Mouse (Mus musculus): ENCODE results near the gene Cyp21a1. TPM values are rescaled to one million over a fixed set of nuclear protein-coding genes. Genes with fewer than 3 reads are reported as not detected.
"Not testable (repeated sequence)": the region's sequence is repeated elsewhere in the genome, so short reads cannot be mapped to it uniquely, and the experiment has no call there.

The Cyp21a1 gene
- total RNA-seq, 2 experiments from 2014 or later: 0.32 TPM; not detected in 1

GRCm38 (mm10) chr17:34804871-34805562, 656 bp upstream of the Cyp21a1 start:
- no peak for DNase-seq

- not testable (repeated sequence) for DNase-seq
Measured at GRCm38 (mm10) chr17:34803367-34803766, 994 bp downstream of the Cyp21a1 start.

- not testable (repeated sequence) for DNase-seq
Measured at GRCm38 (mm10) chr17:34802756-34803155, 1.6 kb downstream of the Cyp21a1 start.

GRCm38 (mm10) chr17:34800781-34801305, 3.5 kb downstream of the Cyp21a1 start:
- DNase-seq: not testable (repeated sequence)

DNA sequence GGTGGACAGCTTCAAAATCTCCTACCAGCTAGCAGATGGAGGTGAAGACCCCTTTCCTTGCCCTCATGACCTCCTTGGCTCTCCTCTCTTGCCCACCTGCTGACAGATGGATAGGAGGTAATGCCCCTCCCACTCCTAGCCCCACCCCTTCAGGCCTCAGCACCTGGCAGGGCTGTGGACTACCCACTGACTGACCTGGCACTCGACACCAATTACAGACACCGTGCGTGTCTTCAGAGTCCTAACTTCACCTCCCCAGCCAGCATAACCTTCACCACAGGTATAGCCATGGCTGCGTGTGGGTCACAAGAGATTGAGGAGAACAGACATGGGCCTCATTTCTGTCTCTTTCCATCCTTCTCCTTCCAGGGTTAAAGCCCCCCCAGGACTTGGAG, 4.8 kb downstream of the Cyp21a1 start:
- DNase-seq: no peak

- no peak for DNase-seq
Measured at GRCm38 (mm10) chr17:34798866-34799530, 5.4 kb downstream of the Cyp21a1 start.

DNA sequence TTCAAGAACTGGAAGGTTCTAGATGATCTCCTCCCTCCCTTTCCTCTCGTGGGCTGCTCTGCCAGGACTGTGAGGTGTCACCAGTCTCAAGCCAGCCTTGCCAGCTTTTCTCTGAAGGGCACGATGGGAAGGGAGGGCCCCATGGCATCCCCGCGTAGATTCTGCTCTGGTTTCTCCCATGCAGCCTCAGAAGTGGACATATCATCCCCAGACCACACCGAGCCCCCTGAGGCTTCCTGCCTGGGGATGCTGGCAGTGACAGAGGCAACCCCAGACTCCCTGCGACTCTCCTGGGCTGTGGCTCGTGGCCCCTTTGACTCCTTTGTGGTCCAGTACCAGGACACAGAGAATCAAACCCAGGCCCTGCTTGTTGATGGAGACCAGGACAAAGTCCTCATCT, 6.3 kb downstream of the Cyp21a1 start:
- not testable (repeated sequence) for DNase-seq

DNA sequence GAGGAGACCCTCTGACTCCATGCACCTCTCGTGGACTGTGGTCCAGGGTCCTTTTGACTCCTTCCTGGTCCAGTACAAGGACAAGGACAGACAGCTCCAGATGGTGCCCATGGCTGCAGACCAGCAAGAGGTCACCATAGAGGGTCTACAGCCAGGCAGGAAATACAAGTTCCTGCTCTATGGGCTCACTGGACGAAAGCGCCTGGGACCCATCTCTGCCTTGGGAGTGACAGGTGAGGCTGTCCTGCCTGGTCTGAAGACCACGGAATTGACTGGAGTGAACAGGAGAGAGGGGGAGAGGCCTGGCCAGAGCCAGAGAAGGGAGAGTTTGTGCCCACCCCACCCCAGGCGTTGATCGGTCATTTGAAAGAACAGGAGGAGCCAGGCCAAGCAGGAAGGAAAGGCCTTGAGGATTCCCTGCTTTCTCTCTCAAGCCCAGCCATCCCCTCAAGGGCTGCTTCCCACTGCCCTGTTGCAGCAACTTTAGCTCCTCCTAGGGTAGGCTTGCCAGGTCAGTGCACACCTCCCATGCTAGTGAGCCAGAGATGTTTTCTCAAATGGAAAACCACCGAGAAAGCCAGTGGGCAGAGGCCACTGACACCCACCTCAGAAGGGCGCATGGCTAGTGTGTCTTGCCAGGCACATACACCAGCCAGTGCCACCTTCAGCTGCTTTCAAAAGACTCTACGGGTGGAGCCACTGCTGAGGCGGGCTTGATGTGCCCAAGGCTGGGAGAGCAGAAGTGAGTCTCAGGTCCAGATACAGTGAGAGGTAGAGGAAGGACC, 7.0 kb downstream of the Cyp21a1 start:
- DNase-seq: not testable (repeated sequence)

DNA sequence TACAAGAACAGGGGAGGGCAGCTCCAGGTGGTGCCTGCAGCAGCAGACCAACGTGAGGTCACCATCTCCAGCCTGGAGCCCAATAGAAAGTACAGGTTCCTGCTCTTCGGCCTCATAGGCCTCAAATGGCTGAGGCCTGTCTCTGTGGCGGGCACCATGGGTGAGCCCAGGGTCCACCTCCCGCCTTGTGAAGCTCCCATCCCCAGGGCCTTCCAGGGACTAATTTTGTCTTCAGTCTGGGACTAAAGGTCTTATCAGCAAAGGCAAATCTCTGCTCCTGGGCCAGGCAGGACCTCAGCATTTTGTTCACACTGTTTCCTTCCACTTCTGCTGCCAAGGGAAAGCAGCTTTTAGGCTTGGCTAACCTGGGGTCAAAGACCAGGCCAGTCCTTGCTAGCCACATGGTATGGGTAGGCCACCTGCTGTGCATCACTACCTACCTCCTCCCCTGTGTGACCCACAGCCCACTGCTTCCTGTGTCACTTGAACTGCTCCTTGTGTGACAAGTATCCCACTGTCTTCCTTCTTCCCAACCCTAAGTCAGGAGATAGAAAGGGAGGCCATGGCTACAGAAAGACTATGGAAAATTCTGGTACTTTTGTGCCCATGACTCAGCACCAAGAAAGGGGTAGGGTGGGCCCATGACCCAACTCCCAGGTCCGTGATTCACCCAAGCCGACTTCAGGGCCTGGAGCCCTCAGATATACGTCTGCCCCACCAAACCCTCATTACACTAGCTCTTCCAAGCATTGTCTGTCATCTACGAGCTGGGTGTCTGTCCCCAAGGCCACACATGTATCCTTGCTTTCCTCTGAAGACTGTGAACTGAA, 7.8 kb downstream of the Cyp21a1 start:
- no peak for DNase-seq

GRCm38 (mm10) chr17:34795633-34796032, 8.7 kb downstream of the Cyp21a1 start:
- DNase-seq: peak in 1 of 2 experiments; percentile 21

DNA sequence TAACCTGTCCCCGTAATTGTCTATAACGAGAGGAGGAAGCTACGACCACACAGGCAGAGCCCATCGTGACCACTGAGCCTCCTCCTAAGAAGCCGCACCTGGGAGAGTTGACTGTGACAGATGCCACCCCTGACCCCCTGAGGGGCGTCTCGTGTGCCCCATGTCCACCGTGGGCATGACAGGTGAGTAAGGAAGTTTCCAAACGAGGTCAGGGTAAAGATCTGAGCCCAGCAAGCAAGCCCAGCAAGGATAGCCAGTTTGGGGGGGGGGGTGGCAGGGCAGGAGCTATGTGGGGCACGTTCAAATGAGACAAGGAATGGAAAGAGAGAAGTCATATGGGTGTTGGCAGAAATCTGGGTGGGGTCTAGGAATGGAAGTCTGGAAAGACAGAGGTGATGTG, 9.3 kb downstream of the Cyp21a1 start:
- DNase-seq: no peak

DNA sequence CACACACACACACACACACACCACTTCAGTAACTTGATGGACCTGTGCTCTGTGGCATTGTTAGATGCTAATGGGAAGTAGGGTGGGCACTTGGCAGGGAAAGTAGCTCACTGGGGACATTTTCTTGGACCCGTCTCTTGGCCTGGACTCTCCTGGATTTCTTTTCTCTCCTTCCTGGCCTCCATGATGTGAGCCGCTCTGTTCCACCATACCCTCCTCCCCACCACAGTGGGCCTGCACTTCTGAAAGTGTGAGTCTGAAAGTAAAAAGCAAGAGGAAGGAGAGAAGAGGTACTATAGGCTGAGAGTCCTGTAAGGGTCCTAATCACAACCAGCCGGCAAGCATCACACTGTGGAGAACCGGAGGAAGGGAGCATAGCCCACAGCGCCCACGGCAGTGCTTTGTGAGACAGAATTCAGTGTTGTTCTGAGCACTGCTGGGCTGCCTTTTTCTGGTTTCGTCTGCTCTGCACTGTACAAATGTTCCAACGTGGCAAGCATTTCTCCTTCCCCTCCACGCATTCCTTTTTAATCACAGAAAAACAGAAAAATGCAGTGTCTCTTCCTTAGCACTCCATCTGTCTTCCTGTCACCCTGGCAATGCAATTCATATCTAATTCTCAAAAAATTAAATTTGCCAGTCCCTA, 26.6 kb downstream of the Cyp21a1 start:
- DNase-seq: peak; percentile 57 to 60

- DNase-seq: no peak
Measured at GRCm38 (mm10) chr17:34761471-34761870, 42.9 kb downstream of the Cyp21a1 start.

Small RNA genes within 50 kb of the gene (microRNA-seq; reads per million reads assigned to microRNA genes)
- 0 reads per million in 2 experiments for gene Gm27471
- 1.1 to 2.1 reads per million in 2 experiments for gene Mir6970
- 5.1 to 8.0 reads per million in 2 experiments for gene Mir6971

Other genes starting within 250 kb of the Cyp21a1 start
- 10 to 100 TPM in 1 of 2 experiments, 1 to 10 TPM in 1; 7.0 to 11.5 TPM for gene Notch4, start 240.3 kb downstream of the Cyp21a1 start, total RNA-seq (2021)
- gene Gpsm3, start 214.8 kb downstream of the Cyp21a1 start, total RNA-seq (2021): 1 to 10 TPM; 2.1 to 2.2 TPM
- gene Pbx2, start 213.3 kb downstream of the Cyp21a1 start, total RNA-seq (2021): 10 to 100 TPM; 63.0 to 63.9 TPM
- under 1 TPM; 0.60 to 0.94 TPM for gene Ager, start 206.7 kb downstream of the Cyp21a1 start, total RNA-seq (2021)
- gene Rnf5, start 200.9 kb downstream of the Cyp21a1 start, total RNA-seq (2021): 10 to 100 TPM; 79.4 to 87.3 TPM
- gene Agpat1, start 200.3 kb downstream of the Cyp21a1 start, total RNA-seq (2021): 100 to 1,000 TPM; 159 to 169 TPM
- gene Egfl8, start 188.6 kb downstream of the Cyp21a1 start, total RNA-seq (2021): 1 to 10 TPM; 1.8 to 2.0 TPM
- gene Ppt2, start 176.1 kb downstream of the Cyp21a1 start, total RNA-seq (2021): 10 to 100 TPM; 44.4 to 50.8 TPM
- 100 to 1,000 TPM; 317 to 352 TPM for gene Prrt1, start 175.0 kb downstream of the Cyp21a1 start, total RNA-seq (2021)
- 10 to 100 TPM; 17.9 to 18.0 TPM for gene Fkbpl, start 159.8 kb downstream of the Cyp21a1 start, total RNA-seq (2021)
- 100 to 1,000 TPM in 1 of 2 experiments, 10 to 100 TPM in 1; 89.9 to 101 TPM for gene Atf6b, start 157.4 kb downstream of the Cyp21a1 start, total RNA-seq (2021)
- gene Tnxb, start 134.0 kb downstream of the Cyp21a1 start, total RNA-seq (2021): 10 to 100 TPM in 1 of 2 experiments, 1 to 10 TPM in 1; 9.9 to 10.7 TPM
- 10 to 100 TPM; 15.7 to 22.6 TPM for gene C4b, start 60.7 kb downstream of the Cyp21a1 start, total RNA-seq (2021)
- gene Stk19, start 32.4 kb upstream of the Cyp21a1 start, total RNA-seq (2021): 10 to 100 TPM; 54.9 to 61.0 TPM
- gene Dxo, start 32.5 kb upstream of the Cyp21a1 start, total RNA-seq (2021): 10 to 100 TPM; 37.1 to 43.9 TPM
- 10 to 100 TPM; 69.5 to 72.4 TPM for gene Skiv2l, start 45.6 kb upstream of the Cyp21a1 start, total RNA-seq (2021)
- gene Nelfe, start 45.8 kb upstream of the Cyp21a1 start, total RNA-seq (2021): 10 to 100 TPM; 29.2 to 32.1 TPM
- gene Cfb, start 58.0 kb upstream of the Cyp21a1 start, total RNA-seq (2021): under 1 TPM in 1 of 2 experiments, not detected in 1; 0.23 TPM
- gene Zbtb12, start 74.9 kb upstream of the Cyp21a1 start, total RNA-seq (2021): 1 to 10 TPM; 6.9 to 8.0 TPM
- not detected for gene Gm20547, start 77.5 kb upstream of the Cyp21a1 start, total RNA-seq (2021)
- 1 to 10 TPM in 1 of 2 experiments, under 1 TPM in 1; 0.22 to 2.0 TPM for gene C2, start 93.7 kb upstream of the Cyp21a1 start, total RNA-seq (2021)
- 100 to 1,000 TPM; 175 to 182 TPM for gene Ehmt2, start 93.9 kb upstream of the Cyp21a1 start, total RNA-seq (2021)
- gene Slc44a4, start 109.9 kb upstream of the Cyp21a1 start, total RNA-seq (2021): under 1 TPM in 1 of 2 experiments, not detected in 1; 0.28 TPM
- gene Neu1, start 126.7 kb upstream of the Cyp21a1 start, total RNA-seq (2021): 10 to 100 TPM; 37.6 to 41.2 TPM
- 10 to 100 TPM; 28.0 to 35.6 TPM for gene Hspa1b, start 154.7 kb upstream of the Cyp21a1 start, total RNA-seq (2021)
- gene Gm20481, start 165.4 kb upstream of the Cyp21a1 start, total RNA-seq (2021): not detected
- 10 to 100 TPM; 19.1 to 26.6 TPM for gene Hspa1a, start 167.6 kb upstream of the Cyp21a1 start, total RNA-seq (2021)
- under 1 TPM; 0.42 to 0.48 TPM for gene Hspa1l, start 168.1 kb upstream of the Cyp21a1 start, total RNA-seq (2021)
- gene Lsm2, start 177.3 kb upstream of the Cyp21a1 start, total RNA-seq (2021): 10 to 100 TPM; 17.3 to 19.1 TPM
- 10 to 100 TPM; 45.1 to 50.1 TPM for gene Vars, start 196.4 kb upstream of the Cyp21a1 start, total RNA-seq (2021)
- gene Vwa7, start 212.0 kb upstream of the Cyp21a1 start, total RNA-seq (2021): under 1 TPM; 0.22 to 0.33 TPM
- gene Sapcd1, start 223.5 kb upstream of the Cyp21a1 start, total RNA-seq (2021): under 1 TPM; 0.62 to 0.94 TPM
- gene Msh5, start 242.2 kb upstream of the Cyp21a1 start, total RNA-seq (2021): under 1 TPM; 0.62 to 0.73 TPM
- 10 to 100 TPM in 1 of 2 experiments, 1 to 10 TPM in 1; 6.7 to 11.5 TPM for gene Clic1, start 245.4 kb upstream of the Cyp21a1 start, total RNA-seq (2021)

Measured in layer of hippocampus, postnatal 36 days (tissue).